Mouse (Mus musculus): ENCODE measurements around the gene Frmpd2.
"Not testable (repeated sequence)": the region's sequence is repeated elsewhere in the genome, so short reads cannot be mapped to it uniquely, and the experiment has no call there.

Gene Frmpd2

GRCm38 (mm10) chr14:33471331-33471730 is at the start of gene Frmpd2:
TSS of gene Frmpd2 (plus strand) at chr14:33471696.
- no peak for DNase-seq

GRCm38 (mm10) chr14:33423003-33423402 is 48.5 kb upstream of the Frmpd2 start:
- no peak for DNase-seq

GRCm38 (mm10) chr14:33424124-33424523 is 47.4 kb upstream of the Frmpd2 start:
- DNase-seq, result no peak

- not testable (repeated sequence) for DNase-seq
Measured at GRCm38 (mm10) chr14:33432485-33432884, 39.0 kb upstream of the Frmpd2 start.

- DNase-seq, result no peak
Measured at GRCm38 (mm10) chr14:33443780-33444179, 27.7 kb upstream of the Frmpd2 start.

- no peak for DNase-seq
Measured at GRCm38 (mm10) chr14:33445962-33446361, 25.5 kb upstream of the Frmpd2 start.

GRCm38 (mm10) chr14:33446561-33447023 is 24.9 kb upstream of the Frmpd2 start:
- no peak for DNase-seq

- DNase-seq, result peak; percentile 96 to 99
Measured at GRCm38 (mm10) chr14:33447027-33447569, 24.4 kb upstream of the Frmpd2 start, which contains the start of gene Mapk8. TSS of gene Mapk8 (minus strand) at chr14:33447158.

- no peak for DNase-seq
Measured at GRCm38 (mm10) chr14:33448276-33448675, 23.2 kb upstream of the Frmpd2 start.

GRCm38 (mm10) chr14:33449296-33449840 is 22.1 kb upstream of the Frmpd2 start:
- no peak for DNase-seq

- no peak for DNase-seq
Measured at GRCm38 (mm10) chr14:33450331-33450730, 21.2 kb upstream of the Frmpd2 start.

GRCm38 (mm10) chr14:33463658-33464057 is 7.8 kb upstream of the Frmpd2 start:
- DNase-seq, result no peak

GRCm38 (mm10) chr14:33467766-33468165 is 3.7 kb upstream of the Frmpd2 start:
- DNase-seq, result no peak

GRCm38 (mm10) chr14:33474461-33474860 is 3.0 kb downstream of the Frmpd2 start:
- no peak for DNase-seq

GRCm38 (mm10) chr14:33476094-33476760 is 4.7 kb downstream of the Frmpd2 start:
- no peak for DNase-seq

GRCm38 (mm10) chr14:33481991-33482390 is 10.5 kb downstream of the Frmpd2 start:
- no peak for DNase-seq

- DNase-seq, result no peak
Measured at GRCm38 (mm10) chr14:33487805-33488550, 16.5 kb downstream of the Frmpd2 start.

GRCm38 (mm10) chr14:33495226-33495625 is 23.7 kb downstream of the Frmpd2 start:
- DNase-seq, result no peak

GRCm38 (mm10) chr14:33497418-33497817 is 25.9 kb downstream of the Frmpd2 start:
- DNase-seq, result no peak

GRCm38 (mm10) chr14:33498849-33499248 is 27.4 kb downstream of the Frmpd2 start:
- DNase-seq, result no peak

GRCm38 (mm10) chr14:33500631-33501030 is 29.1 kb downstream of the Frmpd2 start:
- no peak for DNase-seq

GRCm38 (mm10) chr14:33503311-33503710 is 31.8 kb downstream of the Frmpd2 start:
- DNase-seq, result no peak

GRCm38 (mm10) chr14:33506696-33507095 is 35.2 kb downstream of the Frmpd2 start:
- no peak for DNase-seq

GRCm38 (mm10) chr14:33508660-33509059 is 37.2 kb downstream of the Frmpd2 start:
- DNase-seq, result no peak

Data from cerebellum, adult 18-20 months (tissue).